Mouse (Mus musculus): ENCODE results near the gene Phrf1. TPM values are rescaled to one million over a fixed set of nuclear protein-coding genes. Genes with fewer than 3 reads are reported as not detected.
"Not testable (repeated sequence)": the region's sequence is repeated elsewhere in the genome, so short reads cannot be mapped to it uniquely, and the experiment has no call there.

The Phrf1 gene
- polyA plus RNA-seq, 1 experiment: 32.0 TPM

GRCm38 (mm10) chr7:141230570-141230969 is 2.0 kb downstream of the Phrf1 start:
- no peak overlapping the region for H3K4me3 ChIP-seq (replicated peaks; ENCODE audit: insufficient read depth, low read depth, low read length)
- 71% methylated on average over 4 of the region's 4 CpGs for WGBS
- peaks cover 12% of the 10 kb centered on the region for H3K4me1 ChIP-seq (ENCODE audit: control insufficient read depth, insufficient read depth, low read length)
- no peak for DNase-seq
- no peak overlapping the region for H3K27ac ChIP-seq (ENCODE audit: insufficient read depth, low read length)
- H3K27me3 ChIP-seq (ENCODE audit: control insufficient read depth, insufficient read depth, low read length): no peaks in the 10 kb centered on the region
- no peak for TF ChIP-seq POLR2A (IDR thresholded peaks at IDR 0.05; ENCODE audit: borderline replicate concordance, insufficient read depth, low read length)
- TF ChIP-seq CTCF (IDR thresholded peaks at IDR 0.05; ENCODE audit: borderline replicate concordance, insufficient read depth, low read depth, low read length): no peak

GRCm38 (mm10) chr7:141231111-141231510 is 2.5 kb downstream of the Phrf1 start:
- Histone ChIP-seq H3K27me3 (ENCODE audit: control insufficient read depth, insufficient read depth, low read length) (no peaks in the 10 kb centered on the region), H3K4me1 (ENCODE audit: control insufficient read depth, insufficient read depth, low read length) (peaks cover 12% of the 10 kb centered on the region), H3K4me3 (replicated peaks; ENCODE audit: insufficient read depth, low read depth, low read length) (no peak overlapping the region), H3K27ac (ENCODE audit: insufficient read depth, low read length) (no peak overlapping the region)
- TF ChIP-seq CTCF (IDR thresholded peaks at IDR 0.05; ENCODE audit: borderline replicate concordance, insufficient read depth, low read depth, low read length) (no peak), POLR2A (IDR thresholded peaks at IDR 0.05; ENCODE audit: borderline replicate concordance, insufficient read depth, low read length) (no peak)
- DNase-seq: peak; percentile 37 to 60
- 12% methylated on average over 3 of the region's 3 CpGs for WGBS

GRCm38 (mm10) chr7:141231551-141231950 is 3.0 kb downstream of the Phrf1 start:
- 91% methylated on average over 10 of the region's 10 CpGs for WGBS
- H3K4me3 ChIP-seq (replicated peaks; ENCODE audit: insufficient read depth, low read depth, low read length): no peak overlapping the region
- peaks cover 12% of the 10 kb centered on the region for H3K4me1 ChIP-seq (ENCODE audit: control insufficient read depth, insufficient read depth, low read length)
- no peak overlapping the region for H3K27ac ChIP-seq (ENCODE audit: insufficient read depth, low read length)
- TF ChIP-seq CTCF (IDR thresholded peaks at IDR 0.05; ENCODE audit: borderline replicate concordance, insufficient read depth, low read depth, low read length) (no peak), POLR2A (IDR thresholded peaks at IDR 0.05; ENCODE audit: borderline replicate concordance, insufficient read depth, low read length) (no peak)
- DNase-seq: no peak
- no peaks in the 10 kb centered on the region for H3K27me3 ChIP-seq (ENCODE audit: control insufficient read depth, insufficient read depth, low read length)

GRCm38 (mm10) chr7:141250486-141250885 is 21.9 kb downstream of the Phrf1 start:
- not testable (repeated sequence) for H3K27ac ChIP-seq (ENCODE audit: insufficient read depth, low read length); H3K27me3 ChIP-seq (ENCODE audit: control insufficient read depth, insufficient read depth, low read length); H3K4me3 ChIP-seq (replicated peaks; ENCODE audit: insufficient read depth, low read depth, low read length); DNase-seq; H3K4me1 ChIP-seq (ENCODE audit: control insufficient read depth, insufficient read depth, low read length)
- WGBS: 89% methylated on average over 4 of the region's 4 CpGs

GRCm38 (mm10) chr7:141256159-141256558 is 27.6 kb downstream of the Phrf1 start:
- WGBS: 84% methylated on average over 10 of the region's 10 CpGs
- no peak for TF ChIP-seq CTCF (IDR thresholded peaks at IDR 0.05; ENCODE audit: borderline replicate concordance, insufficient read depth, low read depth, low read length)
- no peak for TF ChIP-seq POLR2A (IDR thresholded peaks at IDR 0.05; ENCODE audit: borderline replicate concordance, insufficient read depth, low read length)
- Histone ChIP-seq H3K4me1 (ENCODE audit: control insufficient read depth, insufficient read depth, low read length) (no peaks in the 10 kb centered on the region), H3K4me3 (replicated peaks; ENCODE audit: insufficient read depth, low read depth, low read length) (no peak overlapping the region), H3K27me3 (ENCODE audit: control insufficient read depth, insufficient read depth, low read length) (no peaks in the 10 kb centered on the region), H3K27ac (ENCODE audit: insufficient read depth, low read length) (no peak overlapping the region)
- no peak for DNase-seq

GRCm38 (mm10) chr7:141261480-141261879 is 32.9 kb downstream of the Phrf1 start:
- whole genome bisulfite sequencing: 54% methylated on average over 3 of the region's 3 CpGs
- H3K4me1 ChIP-seq (ENCODE audit: control insufficient read depth, insufficient read depth, low read length): no peaks in the 10 kb centered on the region
- peak in 1 of 2 experiments; percentile 35 for DNase-seq

GRCm38 (mm10) chr7:141263640-141264039 is 35.1 kb downstream of the Phrf1 start:
- TF ChIP-seq CTCF (IDR thresholded peaks at IDR 0.05; ENCODE audit: borderline replicate concordance, insufficient read depth, low read depth, low read length) (no peak), POLR2A (IDR thresholded peaks at IDR 0.05; ENCODE audit: borderline replicate concordance, insufficient read depth, low read length) (no peak)
- 84% methylated on average over 13 of the region's 13 CpGs for WGBS
- H3K27ac ChIP-seq (ENCODE audit: insufficient read depth, low read length): no peak overlapping the region
- H3K4me3 ChIP-seq (replicated peaks; ENCODE audit: insufficient read depth, low read depth, low read length): no peak overlapping the region
- no peaks in the 10 kb centered on the region for H3K4me1 ChIP-seq (ENCODE audit: control insufficient read depth, insufficient read depth, low read length)
- no peaks in the 10 kb centered on the region for H3K27me3 ChIP-seq (ENCODE audit: control insufficient read depth, insufficient read depth, low read length)
- DNase-seq: no peak

More at GRCm38 (mm10) chr7:141261480-141261879, 32.9 kb downstream of the Phrf1 start:
- no peak overlapping the region for H3K4me3 ChIP-seq (replicated peaks; ENCODE audit: insufficient read depth, low read depth, low read length)
- no peaks in the 10 kb centered on the region for H3K27me3 ChIP-seq (ENCODE audit: control insufficient read depth, insufficient read depth, low read length)
- H3K27ac ChIP-seq (ENCODE audit: insufficient read depth, low read length): no peak overlapping the region
- no peak for TF ChIP-seq POLR2A (IDR thresholded peaks at IDR 0.05; ENCODE audit: borderline replicate concordance, insufficient read depth, low read length)
- TF ChIP-seq CTCF (IDR thresholded peaks at IDR 0.05; ENCODE audit: borderline replicate concordance, insufficient read depth, low read depth, low read length): no peak

GRCm38 (mm10) chr7:141264041-141264700 is 35.6 kb downstream of the Phrf1 start:
- 69% methylated on average over 11 of the region's 11 CpGs for WGBS
- no peak overlapping the region for H3K4me3 ChIP-seq (replicated peaks; ENCODE audit: insufficient read depth, low read depth, low read length)
- no peaks in the 10 kb centered on the region for H3K27me3 ChIP-seq (ENCODE audit: control insufficient read depth, insufficient read depth, low read length)
- no peaks in the 10 kb centered on the region for H3K4me1 ChIP-seq (ENCODE audit: control insufficient read depth, insufficient read depth, low read length)
- no peak overlapping the region for H3K27ac ChIP-seq (ENCODE audit: insufficient read depth, low read length)
- DNase-seq: no peak
- TF ChIP-seq POLR2A (IDR thresholded peaks at IDR 0.05; ENCODE audit: borderline replicate concordance, insufficient read depth, low read length): no peak
- TF ChIP-seq CTCF (IDR thresholded peaks at IDR 0.05; ENCODE audit: borderline replicate concordance, insufficient read depth, low read depth, low read length): no peak

Data from cerebellum, adult 2 months (tissue).